Mouse (Mus musculus) neural tube, embryonic 11.5 days (tissue): ENCODE results near the gene Gabra3. TPM values are rescaled to one million over a fixed set of nuclear protein-coding genes. Genes with fewer than 3 reads are reported as not detected.
A peak's percentile ranks its signal among the peaks of the same experiment; 100 is the strongest.

Experiments used
- ATAC-seq: fragments of 200-750 bp; cut with Nextera tagmentation; 2 replicates; pipeline ENCODE4 v1.8.0; 2017; ENCODE audit warnings: moderate number of reproducible peaks, mild to moderate bottlenecking, moderate TSS enrichment, moderate library complexity; ENCODE audit not compliant: insufficient read depth, low FRiP score, low TSS enrichment
- DNase-seq: peaks from one replicate; pipeline ENCODE4 v3.0.0-alpha.2; 2015; ENCODE audit warnings: low spot score
- H3K27ac ChIP-seq: fragments of 300-500 bp; sonication (generic); 2 replicates; pipeline ENCODE4 v1.5.1; 2014; ENCODE audit warnings: low read depth, mild to moderate bottlenecking, low read length
- H3K27me3 ChIP-seq: fragments of 300-500 bp; sonication (generic); 2 replicates; pipeline ENCODE4 v1.6.1; 2014; ENCODE audit warnings: mild to moderate bottlenecking, low read length, mixed read lengths; ENCODE audit not compliant: control insufficient read depth, insufficient read depth
- H3K36me3 ChIP-seq: fragments of 300-500 bp; sonication (generic); 2 replicates; pipeline ENCODE4 v1.6.1; 2014; ENCODE audit warnings: mild to moderate bottlenecking, low read length, moderate library complexity, mixed read lengths; ENCODE audit not compliant: control insufficient read depth, insufficient read depth
- H3K4me1 ChIP-seq: fragments of 300-500 bp; sonication (generic); 2 replicates; pipeline ENCODE4 v1.6.1; 2014; ENCODE audit warnings: low read length, mixed read lengths; ENCODE audit not compliant: control insufficient read depth, insufficient read depth
- H3K4me2 ChIP-seq: fragments of 300-500 bp; sonication (generic); 2 replicates; pipeline ENCODE4 v1.6.1; 2014; ENCODE audit warnings: low read depth, mild to moderate bottlenecking, moderate library complexity
- H3K4me3 ChIP-seq: fragments of 300-500 bp; sonication (generic); 2 replicates; pipeline ENCODE4 v1.5.1; 2014; ENCODE audit warnings: low read depth, low read length
- H3K9ac ChIP-seq: fragments of 300-500 bp; sonication (generic); 2 replicates; pipeline ENCODE4 v1.6.1; 2014; ENCODE audit warnings: mild to moderate bottlenecking, low read length
- H3K9me3 ChIP-seq: fragments of 300-500 bp; sonication (generic); 2 replicates; pipeline ENCODE4 v1.6.1; 2016; ENCODE audit warnings: low read length; ENCODE audit not compliant: control insufficient read depth
- WGBS: fragments of 180-500 bp; shearing (Covaris S2); extraction: QIAGEN DNeasy Blood & Tissue Kit; methylation state at CpG from one replicate; pipeline ENCODE4 v1.1.7; 2014; 5-methylcytosine and 5-hydroxymethylcytosine counted together
- polyA plus RNA-seq: library from polyadenylated mRNA; unstranded; fragments of >200 nt; fragmentation: Nextera tagmentation; extraction: Ambion mirVana; gene quantifications from 2 replicates; pipeline ENCODE4 v1.2.1, GENCODE M21; 2014

Gabra3 gene
- polyA plus RNA-seq, result 2.7 and 4.2 TPM in 2 replicates

GRCm38 (mm10) chrX:72656230-72656898, at the start of gene Gabra3:
Gene Gabra3, minus strand, starts transcription at chrX:72656848.
- Histone ChIP-seq H3K27ac (no peak within 1 kb of the TSS), H3K27me3 (no peaks in the 10 kb centered on the region), H3K9ac (peak within 1 kb of the TSS; percentile 45; the same call in 1 of the 2 replicates), H3K36me3 (no peaks in the 10 kb centered on the region), H3K4me2 (peak within 1 kb of the TSS; percentile 49), H3K4me3 (peak within 1 kb of the TSS; percentile 30), H3K9me3 (no peaks in the 10 kb centered on the region), H3K4me1 (no peaks in the 10 kb centered on the region)
- no peak for ATAC-seq
- DNase-seq, result peak; percentile 19
- WGBS, result 14% methylated on average over 3 of the region's 4 CpGs

- Histone ChIP-seq H3K9ac (peak overlapping the region; percentile 45; the same call in 1 of the 2 replicates), H3K4me3 (peak overlapping the region; percentile 30), H3K27ac (no peak overlapping the region), H3K27me3 (no peaks in the 10 kb centered on the region), H3K36me3 (no peaks in the 10 kb centered on the region), H3K4me1 (no peaks in the 10 kb centered on the region), H3K4me2 (peak overlapping the region; percentile 49), H3K9me3 (no peaks in the 10 kb centered on the region)
- WGBS, result 28% methylated on average over 11 of the region's 11 CpGs
- DNase-seq (peak; percentile 32), ATAC-seq (no peak)
Observed at GRCm38 (mm10) chrX:72655789-72656188, 859 bp downstream of the Gabra3 start.

- H3K4me3 ChIP-seq, result peak overlapping the region; percentile 30
- WGBS, result 34% methylated on average over 5 of the region's 5 CpGs
- H3K36me3 ChIP-seq, result no peaks in the 10 kb centered on the region
- H3K27ac ChIP-seq, result no peak overlapping the region
- H3K4me2 ChIP-seq, result peak overlapping the region; percentile 49
- no peak for DNase-seq
- 0 out of 2 replicates have a peak, but pooled peaks have one; percentile 35 for ATAC-seq
- H3K9me3 ChIP-seq, result no peaks in the 10 kb centered on the region
- H3K27me3 ChIP-seq, result no peaks in the 10 kb centered on the region
- peak overlapping the region; percentile 45; the same call in 1 of the 2 replicates for H3K9ac ChIP-seq
- no peaks in the 10 kb centered on the region for H3K4me1 ChIP-seq
Observed at GRCm38 (mm10) chrX:72655381-72655780, 1.3 kb downstream of the Gabra3 start.

GRCm38 (mm10) chrX:72650688-72651087, 6.0 kb downstream of the Gabra3 start:
- WGBS, result 72% methylated on average over 3 of the region's 3 CpGs
- Histone ChIP-seq H3K27ac (no peak overlapping the region), H3K4me3 (no peak overlapping the region), H3K36me3 (no peaks in the 10 kb centered on the region), H3K9me3 (no peaks in the 10 kb centered on the region), H3K9ac (no peak overlapping the region), H3K4me2 (no peak overlapping the region), H3K4me1 (no peaks in the 10 kb centered on the region), H3K27me3 (no peaks in the 10 kb centered on the region)
- DNase-seq (no peak), ATAC-seq (no peak)

- no peak overlapping the region for H3K4me3 ChIP-seq
- H3K9ac ChIP-seq, result no peak overlapping the region
- WGBS, result 57% methylated on average over 2 of the region's 2 CpGs
- H3K27me3 ChIP-seq, result no peaks in the 10 kb centered on the region
- no peaks in the 10 kb centered on the region for H3K36me3 ChIP-seq
- no peak overlapping the region for H3K4me2 ChIP-seq
- no peaks in the 10 kb centered on the region for H3K4me1 ChIP-seq
- DNase-seq, result no peak
- H3K27ac ChIP-seq, result no peak overlapping the region
- no peaks in the 10 kb centered on the region for H3K9me3 ChIP-seq
- no peak for ATAC-seq
Observed at GRCm38 (mm10) chrX:72644691-72645090, 12.0 kb downstream of the Gabra3 start.

GRCm38 (mm10) chrX:72497284-72497683, 159.4 kb downstream of the Gabra3 start:
- Histone ChIP-seq H3K36me3 (no peaks in the 10 kb centered on the region), H3K9me3 (no peaks in the 10 kb centered on the region), H3K4me1 (no peaks in the 10 kb centered on the region), H3K4me2 (no peak overlapping the region), H3K4me3 (no peak overlapping the region), H3K27ac (no peak overlapping the region), H3K9ac (no peak overlapping the region), H3K27me3 (no peaks in the 10 kb centered on the region)
- no peak for DNase-seq
- no peak for ATAC-seq
- WGBS, result 86% methylated on average over 5 of the region's 5 CpGs

GRCm38 (mm10) chrX:72489806-72490205, 166.8 kb downstream of the Gabra3 start:
- no peak for DNase-seq
- Histone ChIP-seq H3K27me3 (no peaks in the 10 kb centered on the region), H3K9me3 (no peaks in the 10 kb centered on the region), H3K4me1 (no peaks in the 10 kb centered on the region), H3K4me3 (no peak overlapping the region), H3K9ac (no peak overlapping the region), H3K27ac (no peak overlapping the region), H3K36me3 (no peaks in the 10 kb centered on the region), H3K4me2 (no peak overlapping the region)
- 94% methylated on average over 2 of the region's 2 CpGs for WGBS
- ATAC-seq, result no peak

GRCm38 (mm10) chrX:72386758-72387157, 269.9 kb downstream of the Gabra3 start, which contains the start of gene Magea10:
Gene Magea10, minus strand, starts transcription at chrX:72386858.
- no peak for DNase-seq
- H3K4me2 ChIP-seq, result no peak within 1 kb of the TSS
- H3K4me1 ChIP-seq, result no peaks in the 10 kb centered on the region
- no peaks in the 10 kb centered on the region for H3K27me3 ChIP-seq
- no peaks in the 10 kb centered on the region for H3K9me3 ChIP-seq
- WGBS, result 93% methylated on average over 6 of the region's 6 CpGs
- no peak for ATAC-seq
- no peak within 1 kb of the TSS for H3K4me3 ChIP-seq
- H3K9ac ChIP-seq, result no peak within 1 kb of the TSS
- no peaks in the 10 kb centered on the region for H3K36me3 ChIP-seq
- H3K27ac ChIP-seq, result no peak within 1 kb of the TSS
